Mouse (Mus musculus) cerebellum, adult 2 months (tissue): Measurements from ENCODE around the gene Spata20. TPM values are rescaled to one million over a fixed set of nuclear protein-coding genes. Genes with fewer than 3 reads are reported as not detected.

ENCODE experiments used
- DNase-seq, 2 experiments: peaks; one replicate each; pipeline ENCODE4 v3.0.0; 2021
- H3K27ac ChIP-seq: fragments of 200-500 bp; 2 replicates; pipeline ENCODE4 v1.5.1; 2012; ENCODE audit warnings: low read length, control low read depth, inconsistent platforms; ENCODE audit not compliant: insufficient read depth
- H3K27me3 ChIP-seq: fragments of 200-500 bp; 2 replicates; pipeline ENCODE4 v1.6.1; 2012; ENCODE audit warnings: inconsistent platforms, mild to moderate bottlenecking, low read length, moderate library complexity; ENCODE audit not compliant: control insufficient read depth, insufficient read depth
- H3K4me1 ChIP-seq: fragments of 200-500 bp; 2 replicates; pipeline ENCODE4 v1.6.1; 2011; ENCODE audit warnings: low read length; ENCODE audit not compliant: control insufficient read depth, insufficient read depth
- H3K4me3 ChIP-seq: fragments of 200-500 bp; replicated peaks from 2 replicates; pipeline ENCODE3; 2011; ENCODE audit warnings: mild to moderate bottlenecking, low read depth, low read length, control low read depth; ENCODE audit not compliant: insufficient read depth
- CTCF ChIP-seq: fragments of 200-500 bp; IDR thresholded peaks from 2 replicates; pipeline ENCODE4 v1.5.1; 2011; ENCODE audit warnings: low read depth, mild to moderate bottlenecking, control low read depth, low read length, moderate library complexity, borderline replicate concordance; ENCODE audit not compliant: insufficient read depth
- POLR2A ChIP-seq: fragments of 200-500 bp; IDR thresholded peaks from 2 replicates; pipeline ENCODE4 v1.6.1; 2011; ENCODE audit warnings: low read length, control low read depth, borderline replicate concordance; ENCODE audit not compliant: insufficient read depth
- WGBS: fragments of 180-500 bp; shearing (Covaris S2); methylation state at CpG from one replicate; pipeline ENCODE4 v1.1.7; 2018; 5-methylcytosine and 5-hydroxymethylcytosine counted together
- polyA plus RNA-seq: library from polyadenylated mRNA; depleted of rRNA; stranded (reverse); fragments of >200 nt; gene quantifications from 2 replicates; pipeline ENCODE4 v1.2.3, GENCODE M21; 2012; rRNA removed

The Spata20 gene
- polyA plus RNA-seq, 1 experiment, result 1.5 TPM

- no peak for DNase-seq
- Histone ChIP-seq H3K4me1 (peaks cover 7% of the 10 kb centered on the region), H3K27me3 (no peaks in the 10 kb centered on the region), H3K4me3 (no peak overlapping the region), H3K27ac (no peak overlapping the region)
- TF ChIP-seq POLR2A, result no peak
- TF ChIP-seq CTCF, result no peak
- 71% methylated on average over 5 of the region's 5 CpGs for WGBS
Measured at GRCm38 (mm10) chr11:94444829-94445228, 41.1 kb downstream of the Spata20 start.

- Histone ChIP-seq H3K27me3 (no peaks in the 10 kb centered on the region), H3K4me1 (peaks cover 7% of the 10 kb centered on the region), H3K4me3 (no peak overlapping the region), H3K27ac (no peak overlapping the region; the same call in 1 of the 2 replicates)
- TF ChIP-seq CTCF (no peak), POLR2A (no peak)
- WGBS, result 72% methylated on average over 9 of the region's 9 CpGs
- DNase-seq, result no peak
Measured at GRCm38 (mm10) chr11:94441752-94442151, 44.2 kb downstream of the Spata20 start.

DNA sequence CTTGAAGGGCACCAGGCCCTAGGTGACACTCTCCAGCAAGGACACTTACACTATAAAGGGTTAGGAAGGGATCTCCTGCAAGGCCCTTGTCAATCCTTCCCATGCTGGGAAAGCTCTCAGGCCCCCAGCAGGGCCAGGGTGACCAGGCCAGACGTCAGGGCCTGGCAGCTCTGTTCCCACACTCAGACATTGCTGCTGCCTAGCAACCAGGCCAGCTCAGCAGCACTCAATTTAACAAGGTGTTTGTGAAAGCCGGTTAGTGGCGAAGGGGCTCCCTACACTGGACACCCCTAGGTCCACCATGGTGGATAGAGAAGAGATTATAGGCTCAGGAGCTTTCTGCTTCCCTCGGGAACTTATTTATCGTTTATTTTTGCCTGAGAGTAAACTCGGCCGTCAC, 44.9 kb downstream of the Spata20 start:
- Histone ChIP-seq H3K27me3 (no peaks in the 10 kb centered on the region), H3K27ac (no peak overlapping the region), H3K4me1 (peaks cover 7% of the 10 kb centered on the region), H3K4me3 (no peak overlapping the region)
- DNase-seq, result no peak
- 55% methylated on average over 7 of the region's 7 CpGs for WGBS
- TF ChIP-seq CTCF (no peak), POLR2A (no peak)

GRCm38 (mm10) chr11:94440421-94440820, 45.6 kb downstream of the Spata20 start:
- H3K4me1 ChIP-seq, result peaks cover 7% of the 10 kb centered on the region
- DNase-seq, result no peak
- no peak for TF ChIP-seq CTCF
- TF ChIP-seq POLR2A, result no peak
- no peaks in the 10 kb centered on the region for H3K27me3 ChIP-seq
- no peak overlapping the region for H3K27ac ChIP-seq
- WGBS, result 79% methylated on average over 6 of the region's 6 CpGs
- H3K4me3 ChIP-seq, result no peak overlapping the region

- Histone ChIP-seq H3K27me3 (no peaks in the 10 kb centered on the region), H3K4me3 (no peak overlapping the region), H3K4me1 (peaks cover 7% of the 10 kb centered on the region), H3K27ac (no peak overlapping the region)
- TF ChIP-seq CTCF, result no peak
- no peak for TF ChIP-seq POLR2A
- no peak for DNase-seq
- WGBS, result 51% methylated on average over 9 of the region's 9 CpGs
Measured at GRCm38 (mm10) chr11:94429011-94429651, 56.8 kb downstream of the Spata20 start.

Other genes starting within 250 kb of the Spata20 start
- 0.75 and 1.8 TPM in 2 replicates for gene Wfikkn2, start 240.2 kb downstream of the Spata20 start, polyA plus RNA-seq
- not detected in 2 replicates for gene Gm21885, start 204.3 kb downstream of the Spata20 start, polyA plus RNA-seq
- gene Luc7l3, start 164.2 kb downstream of the Spata20 start, polyA plus RNA-seq, result 154 and 156 TPM in 2 replicates
- gene Ankrd40, start 158.2 kb downstream of the Spata20 start, polyA plus RNA-seq, result 226 and 243 TPM in 2 replicates
- gene Abcc3, start 93.2 kb downstream of the Spata20 start, polyA plus RNA-seq, result 0.64 and 0.71 TPM in 2 replicates
- 199 and 248 TPM in 2 replicates for gene Cacna1g, start 12.0 kb downstream of the Spata20 start, polyA plus RNA-seq
- gene Epn3, start 13.8 kb upstream of the Spata20 start, polyA plus RNA-seq, result 31.1 and 35.9 TPM in 2 replicates
- gene Mycbpap, start 35.6 kb upstream of the Spata20 start, polyA plus RNA-seq, result 3.6 and 4.9 TPM in 2 replicates
- 19.7 and 20.8 TPM in 2 replicates for gene Rsad1, start 63.1 kb upstream of the Spata20 start, polyA plus RNA-seq
- gene Chad, start 78.9 kb upstream of the Spata20 start, polyA plus RNA-seq, result 0.82 and 1.1 TPM in 2 replicates
- 13.1 and 15.2 TPM in 2 replicates for gene Acsf2, start 115.7 kb upstream of the Spata20 start, polyA plus RNA-seq
- gene Lrrc59, start 143.6 kb upstream of the Spata20 start, polyA plus RNA-seq, result 71.9 and 72.1 TPM in 2 replicates
- 129 and 136 TPM in 2 replicates for gene Mrpl27, start 167.6 kb upstream of the Spata20 start, polyA plus RNA-seq
- 0.21 and 0.30 TPM in 2 replicates for gene Eme1, start 167.8 kb upstream of the Spata20 start, polyA plus RNA-seq
- gene Xylt2, start 191.3 kb upstream of the Spata20 start, polyA plus RNA-seq, result 30.5 and 30.7 TPM in 2 replicates
- not detected in 2 replicates for gene Gm11541, start 218.3 kb upstream of the Spata20 start, polyA plus RNA-seq